Mouse (Mus musculus) limb, embryonic 14.5 days (tissue): ENCODE data around the gene Tacc2. TPM values are rescaled to one million over a fixed set of nuclear protein-coding genes. Genes with fewer than 3 reads are reported as not detected.

Source experiments
- ATAC-seq: fragments of 200-750 bp; cut with Nextera tagmentation; 2 replicates; pipeline ENCODE4 v1.8.0; 2017; ENCODE audit warnings: low read depth, moderate number of reproducible peaks, moderate TSS enrichment; ENCODE audit not compliant: low FRiP score
- DNase-seq: peaks from one replicate; pipeline ENCODE4 v3.0.0-alpha.2; 2015; ENCODE audit warnings: low spot score
- H3K27ac ChIP-seq: fragments of 300-500 bp; sonication (generic); replicated peaks from 2 replicates; pipeline ENCODE4 v1.5.1; 2014; ENCODE audit warnings: low read depth, mild to moderate bottlenecking, low read length, moderate library complexity, mixed read lengths
- H3K27me3 ChIP-seq: fragments of 300-500 bp; sonication (generic); 2 replicates; pipeline ENCODE4 v1.6.1; 2014; ENCODE audit warnings: low read length, mixed read lengths; ENCODE audit not compliant: control insufficient read depth, insufficient read depth
- H3K36me3 ChIP-seq: fragments of 300-500 bp; sonication (generic); 2 replicates; pipeline ENCODE4 v1.6.1; 2014; ENCODE audit warnings: mild to moderate bottlenecking, low read length, moderate library complexity, mixed read lengths; ENCODE audit not compliant: control insufficient read depth, insufficient read depth
- H3K4me1 ChIP-seq: fragments of 300-500 bp; sonication (generic); 2 replicates; pipeline ENCODE4 v1.6.1; 2014; ENCODE audit warnings: antibody characterized with exemption, low read length, mixed read lengths; ENCODE audit not compliant: control insufficient read depth, insufficient read depth
- H3K4me2 ChIP-seq: fragments of 300-500 bp; sonication (generic); replicated peaks from 2 replicates; pipeline ENCODE4 v1.6.1; 2014; ENCODE audit warnings: low read depth, mild to moderate bottlenecking, low read length, moderate library complexity; ENCODE audit not compliant: severe bottlenecking
- H3K4me3 ChIP-seq: fragments of 300-500 bp; sonication (generic); replicated peaks from 2 replicates; pipeline ENCODE4 v1.5.1; 2014; ENCODE audit warnings: low read length
- H3K9ac ChIP-seq: fragments of 300-500 bp; sonication (generic); 2 replicates; pipeline ENCODE4 v1.6.1; 2014; ENCODE audit warnings: mild to moderate bottlenecking, low read depth, low read length, moderate library complexity; ENCODE audit not compliant: severe bottlenecking
- H3K9me3 ChIP-seq: fragments of 300-500 bp; sonication (generic); 2 replicates; pipeline ENCODE4 v1.6.1; 2016; ENCODE audit warnings: low read length; ENCODE audit not compliant: control insufficient read depth
- POLR2A ChIP-seq: fragments of 200-500 bp; IDR thresholded peaks from 2 replicates; pipeline ENCODE4 v1.8.0; 2012; ENCODE audit warnings: inconsistent platforms, mild to moderate bottlenecking, moderate library complexity, borderline replicate concordance; ENCODE audit not compliant: insufficient read depth, insufficient read length; ENCODE audit errors: extremely low read depth
- WGBS: fragments of 180-500 bp; shearing (Covaris S2); extraction: QIAGEN DNeasy Blood & Tissue Kit; methylation state at CpG from one replicate; pipeline ENCODE4 v1.1.7; 2014; 5-methylcytosine and 5-hydroxymethylcytosine counted together
- polyA plus RNA-seq, 2 experiments: library from polyadenylated mRNA; depleted of rRNA in 1 of 2; stranded (reverse) in 1 of 2; unstranded in 1 of 2; fragments of >200 nt; fragmentation: Nextera tagmentation in 1 of 2; extraction: Ambion mirVana in 1 of 2; gene quantifications; 2 replicates each; pipeline versions ENCODE4 v1.2.1 to v1.2.3; 2012 to 2014

Gene Tacc2
- polyA plus RNA-seq, 2 experiments: 38.2 to 49.1 TPM

- 34% methylated on average over 4 of the region's 4 CpGs for WGBS
- H3K4me3 ChIP-seq: no peak overlapping the region
- no peaks in the 10 kb centered on the region for H3K36me3 ChIP-seq
- ATAC-seq (no peak), DNase-seq (no peak)
- no peak overlapping the region for H3K9ac ChIP-seq
- no peaks in the 10 kb centered on the region for H3K27me3 ChIP-seq
- no peak overlapping the region for H3K27ac ChIP-seq
- H3K4me1 ChIP-seq: no peaks in the 10 kb centered on the region
- no peak for TF ChIP-seq POLR2A
- H3K9me3 ChIP-seq: no peaks in the 10 kb centered on the region
- no peak overlapping the region for H3K4me2 ChIP-seq
Observed at GRCm38 (mm10) chr7:130606958-130607357, 29.7 kb downstream of the Tacc2 start.

- no peak for ATAC-seq
- DNase-seq: no peak
- Histone ChIP-seq H3K27ac (no peak overlapping the region), H3K9me3 (no peaks in the 10 kb centered on the region), H3K4me1 (no peaks in the 10 kb centered on the region), H3K9ac (no peak overlapping the region), H3K27me3 (no peaks in the 10 kb centered on the region), H3K36me3 (no peaks in the 10 kb centered on the region), H3K4me2 (no peak overlapping the region), H3K4me3 (no peak overlapping the region)
- WGBS: 51% methylated on average over 4 of the region's 4 CpGs
- no peak for TF ChIP-seq POLR2A
Observed at GRCm38 (mm10) chr7:130613973-130614372, 36.7 kb downstream of the Tacc2 start.

- Histone ChIP-seq H3K4me1 (no peaks in the 10 kb centered on the region), H3K27me3 (no peaks in the 10 kb centered on the region), H3K4me3 (no peak overlapping the region), H3K27ac (no peak overlapping the region), H3K9me3 (no peaks in the 10 kb centered on the region), H3K36me3 (no peaks in the 10 kb centered on the region), H3K9ac (no peak overlapping the region), H3K4me2 (no peak overlapping the region)
- no peak for TF ChIP-seq POLR2A
- no peak for DNase-seq
- ATAC-seq: no peak
- WGBS: 94% methylated on average over 3 of the region's 3 CpGs
Observed at GRCm38 (mm10) chr7:130617591-130617990, 40.4 kb downstream of the Tacc2 start.

DNA sequence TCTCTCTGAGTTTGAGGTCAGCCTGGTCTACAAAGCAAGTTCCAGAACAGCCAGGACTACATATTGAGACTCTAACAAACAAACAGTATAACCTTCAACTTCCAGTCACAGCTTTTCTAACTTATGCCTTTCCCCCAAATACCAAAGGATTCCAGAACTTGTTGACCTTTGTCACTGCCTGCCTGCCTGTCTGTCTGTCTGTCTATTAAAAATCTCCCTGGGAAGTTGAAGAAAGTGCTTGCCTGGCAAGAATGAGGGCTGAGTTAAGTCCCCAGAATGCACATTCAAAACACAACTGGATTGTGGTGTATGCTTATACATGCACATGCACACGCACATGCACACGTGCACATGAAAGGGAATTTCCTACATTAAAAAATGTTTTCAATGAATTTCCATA lies 43.8 kb downstream of the Tacc2 start:
- Histone ChIP-seq H3K4me3 (no peak overlapping the region), H3K27ac (no peak overlapping the region), H3K4me1 (no peaks in the 10 kb centered on the region), H3K27me3 (no peaks in the 10 kb centered on the region), H3K36me3 (no peaks in the 10 kb centered on the region), H3K9me3 (no peaks in the 10 kb centered on the region), H3K4me2 (no peak overlapping the region), H3K9ac (no peak overlapping the region)
- DNase-seq: no peak
- WGBS: 97% methylated on average over 2 of the region's 2 CpGs
- no peak for ATAC-seq
- no peak for TF ChIP-seq POLR2A

DNA sequence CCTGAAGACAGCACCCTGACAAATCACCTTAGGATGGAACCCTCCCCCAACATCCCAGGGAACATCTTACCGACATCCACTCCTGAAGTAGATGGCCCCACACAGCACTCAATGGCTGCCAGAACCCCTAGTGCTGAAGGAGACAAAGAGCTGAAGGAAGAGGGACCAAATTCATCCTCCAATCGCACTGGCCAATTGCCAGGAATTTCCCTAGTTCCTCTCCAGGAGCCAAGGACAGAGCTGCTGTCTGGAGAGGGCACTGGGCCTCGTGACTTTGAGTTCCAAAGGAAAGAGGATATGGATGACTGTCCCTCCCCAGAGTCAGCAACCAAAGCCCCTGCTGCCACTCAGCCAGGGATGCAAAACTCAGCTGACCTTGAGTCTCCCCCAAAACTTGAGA lies 44.7 kb downstream of the Tacc2 start:
- WGBS: 62% methylated on average over 3 of the region's 3 CpGs

GRCm38 (mm10) chr7:130622359-130622758 lies 45.1 kb downstream of the Tacc2 start:
- Histone ChIP-seq H3K9me3 (no peaks in the 10 kb centered on the region), H3K9ac (no peak overlapping the region), H3K27me3 (no peaks in the 10 kb centered on the region), H3K27ac (no peak overlapping the region), H3K4me3 (no peak overlapping the region), H3K4me1 (no peaks in the 10 kb centered on the region), H3K36me3 (no peaks in the 10 kb centered on the region), H3K4me2 (no peak overlapping the region)
- DNase-seq (no peak), ATAC-seq (no peak)
- WGBS: 89% methylated on average over 4 of the region's 4 CpGs
- TF ChIP-seq POLR2A: no peak

More for the DNA sequence above, 44.7 kb downstream of the Tacc2 start:
- Histone ChIP-seq H3K27ac (no peak overlapping the region), H3K27me3 (no peaks in the 10 kb centered on the region), H3K4me2 (no peak overlapping the region), H3K4me1 (no peaks in the 10 kb centered on the region), H3K36me3 (no peaks in the 10 kb centered on the region), H3K4me3 (no peak overlapping the region), H3K9me3 (no peaks in the 10 kb centered on the region), H3K9ac (no peak overlapping the region)
- ATAC-seq (no peak), DNase-seq (no peak)
- TF ChIP-seq POLR2A: no peak
